Mouse (Mus musculus) lung, postnatal 4 days (tissue): ENCODE measurements around the gene Trim2.

ENCODE experiments used
- DNase-seq, 2 experiments: peaks; one replicate each; pipeline ENCODE4 v3.0.0; 2021

Gene Trim2

GRCm38 (mm10) chr3:84306777-84307176 lies at the start of gene Trim2:
Trim2 (minus strand) TSS chr3:84306877.
- DNase-seq = no peak

GRCm38 (mm10) chr3:84355930-84356689 lies 49.4 kb upstream of the Trim2 start:
- peak; percentile 87 for DNase-seq

GRCm38 (mm10) chr3:84352353-84353034 lies 45.8 kb upstream of the Trim2 start:
- DNase-seq = peak; percentile 50 to 79

- peak; percentile 26 to 38 for DNase-seq
These were observed 43.6 kb upstream of the Trim2 start for GRCm38 (mm10) chr3:84350311-84350710.

- no peak for DNase-seq
These were observed 43.1 kb upstream of the Trim2 start for GRCm38 (mm10) chr3:84349771-84350170.

GRCm38 (mm10) chr3:84347426-84347825 lies 40.7 kb upstream of the Trim2 start:
- DNase-seq = no peak

GRCm38 (mm10) chr3:84346456-84347150 lies 39.9 kb upstream of the Trim2 start:
- DNase-seq = no peak

GRCm38 (mm10) chr3:84345646-84345980 lies 38.9 kb upstream of the Trim2 start:
- peak; percentile 32 to 45 for DNase-seq

- peak; percentile 88 to 90 for DNase-seq
These were observed 38.3 kb upstream of the Trim2 start for GRCm38 (mm10) chr3:84344725-84345645.

- no peak for DNase-seq
These were observed 36.4 kb upstream of the Trim2 start for GRCm38 (mm10) chr3:84343101-84343500.

GRCm38 (mm10) chr3:84341811-84342210 lies 35.1 kb upstream of the Trim2 start:
- no peak for DNase-seq

- DNase-seq = peak; percentile 32 to 46
These were observed 30.9 kb upstream of the Trim2 start for GRCm38 (mm10) chr3:84337585-84337984.

GRCm38 (mm10) chr3:84336342-84336741 lies 29.7 kb upstream of the Trim2 start:
- peak in 1 of 2 experiments; percentile 49 for DNase-seq

GRCm38 (mm10) chr3:84335421-84336073 lies 28.9 kb upstream of the Trim2 start:
- no peak for DNase-seq

- DNase-seq = peak in 1 of 2 experiments; percentile 10
These were observed 28.2 kb upstream of the Trim2 start for GRCm38 (mm10) chr3:84334771-84335420.

GRCm38 (mm10) chr3:84333400-84334349 lies 27.0 kb upstream of the Trim2 start:
- peak; percentile 69 to 84 for DNase-seq

GRCm38 (mm10) chr3:84330210-84330609 lies 23.5 kb upstream of the Trim2 start:
- no peak for DNase-seq

GRCm38 (mm10) chr3:84324967-84325441 lies 18.3 kb upstream of the Trim2 start:
- DNase-seq = peak; percentile 30 to 54

GRCm38 (mm10) chr3:84324478-84324877 lies 17.8 kb upstream of the Trim2 start:
- no peak for DNase-seq

- no peak for DNase-seq
These were observed 17.3 kb upstream of the Trim2 start for GRCm38 (mm10) chr3:84324000-84324399.
